18 mouse cellular contexts compared by ENCODE assay signal in the genomic region with DNA sequence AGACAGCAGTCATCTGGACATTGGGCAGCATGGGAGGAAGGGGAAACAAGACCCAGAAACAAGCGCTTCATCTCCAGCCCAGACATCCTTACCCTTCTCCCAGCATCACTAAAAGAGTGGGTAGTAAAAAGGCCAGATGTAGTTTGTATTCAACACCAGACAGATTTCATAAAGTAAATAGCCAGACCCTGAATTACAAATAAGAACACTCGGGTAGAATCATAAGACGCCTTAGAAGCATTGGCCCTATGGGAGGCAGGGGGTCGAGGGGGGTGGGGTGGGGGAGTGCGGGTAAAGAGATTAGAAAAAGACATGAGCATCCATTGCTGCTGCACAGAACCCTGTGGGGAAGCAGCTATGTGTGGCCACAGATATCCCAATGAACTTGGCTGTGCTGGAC.
"Had no signal": no experiment of that assay in that cellular context is flagged by ENCODE, and none has a peak within 500 bp of the region (broad histone marks: within the 10 kb centered on the region; RNA-seq: fewer than 3 reads in every experiment).

No protein-coding gene starts in this region.

- H3K27ac ChIP-seq: liver, embryonic 12.5 days; liver, embryonic 14.5 days; midbrain, embryonic 10.5 days; midbrain, embryonic 12.5 days; neural tube, embryonic 13.5 days; neural tube, embryonic 15.5 days had no signal

- ATAC-seq: liver, embryonic 12.5 days; midbrain, embryonic 16.5 days had no signal

- H3K9ac ChIP-seq: liver, embryonic 12.5 days; liver, embryonic 14.5 days; midbrain, embryonic 12.5 days; neural tube, embryonic 13.5 days; neural tube, embryonic 15.5 days had no signal

- H3K4me1 ChIP-seq: liver, embryonic 12.5 days had no signal

- DNase-seq: lung, adult 18-20 months; lung, postnatal 4 days; midbrain, embryonic 14.5 days; right cerebral cortex, adult 18-20 months; right cerebral cortex, postnatal 25 days; right cerebral cortex, postnatal 4 days; spleen, adult 18-20 months; thymus, adult 18-20 months; thymus, postnatal 14 days; thymus, postnatal 36 days had no signal

- H3K27me3 ChIP-seq: liver, embryonic 12.5 days; neural tube, embryonic 15.5 days had no signal

- H3K4me2 ChIP-seq: liver, embryonic 12.5 days; midbrain, embryonic 12.5 days; neural tube, embryonic 13.5 days; neural tube, embryonic 15.5 days had no signal

- H3K36me3 ChIP-seq: liver, embryonic 12.5 days; midbrain, embryonic 10.5 days; midbrain, embryonic 12.5 days; neural tube, embryonic 13.5 days; neural tube, embryonic 15.5 days had no signal

- H3K4me3 ChIP-seq: liver, embryonic 12.5 days; midbrain, embryonic 10.5 days; midbrain, embryonic 12.5 days; myocyte; neural tube, embryonic 13.5 days; neural tube, embryonic 15.5 days had no signal

- H3K9me3 ChIP-seq: liver, embryonic 12.5 days; midbrain, embryonic 10.5 days; midbrain, embryonic 12.5 days; neural tube, embryonic 13.5 days; neural tube, embryonic 15.5 days had no signal
